Mouse (Mus musculus) midbrain, embryonic 13.5 days (tissue): ENCODE measurements around the gene Cryzl2. TPM values are rescaled to one million over a fixed set of nuclear protein-coding genes. Genes with fewer than 3 reads are reported as not detected.

Experiments used
- ATAC-seq: fragments of 200-750 bp; cut with Nextera tagmentation; 2 replicates; pipeline ENCODE4 v1.8.0; 2017; ENCODE audit warnings: mild to moderate bottlenecking, moderate TSS enrichment, moderate library complexity
- H3K27ac ChIP-seq: fragments of 300-500 bp; sonication (generic); 2 replicates; pipeline ENCODE4 v1.5.1; 2015; ENCODE audit warnings: inconsistent platforms, mild to moderate bottlenecking, moderate library complexity
- H3K27me3 ChIP-seq: fragments of 300-500 bp; sonication (generic); 2 replicates; pipeline ENCODE4 v1.6.1; 2015; ENCODE audit warnings: mild to moderate bottlenecking, inconsistent platforms
- H3K36me3 ChIP-seq: fragments of 300-500 bp; sonication (generic); 2 replicates; pipeline ENCODE4 v1.6.1; 2015; ENCODE audit warnings: mild to moderate bottlenecking, inconsistent platforms
- H3K4me1 ChIP-seq: fragments of 300-500 bp; sonication (generic); replicated peaks from 2 replicates; pipeline ENCODE4 v1.6.1; 2015; ENCODE audit warnings: inconsistent platforms
- H3K4me2 ChIP-seq: fragments of 300-500 bp; sonication (generic); replicated peaks from 2 replicates; pipeline ENCODE4 v1.6.1; 2015; ENCODE audit warnings: moderate library complexity, mild to moderate bottlenecking, inconsistent platforms
- H3K4me3 ChIP-seq: fragments of 300-500 bp; sonication (generic); replicated peaks from 2 replicates; pipeline ENCODE4 v1.5.1; 2015; ENCODE audit warnings: mild to moderate bottlenecking, inconsistent platforms
- H3K9ac ChIP-seq: fragments of 300-500 bp; sonication (generic); replicated peaks from 2 replicates; pipeline ENCODE4 v1.6.1; 2015; ENCODE audit warnings: mild to moderate bottlenecking, inconsistent platforms
- H3K9me3 ChIP-seq: fragments of 300-500 bp; sonication (generic); 2 replicates; pipeline ENCODE4 v1.6.1; 2016; ENCODE audit warnings: mild to moderate bottlenecking, inconsistent platforms
- WGBS: fragments of 180-500 bp; shearing (Covaris S2); methylation state at CpG from one replicate; pipeline ENCODE4 v1.1.7; 2015; 5-methylcytosine and 5-hydroxymethylcytosine counted together
- polyA plus RNA-seq: library from polyadenylated mRNA; unstranded; fragments of >200 nt; fragmentation: Nextera tagmentation; extraction: Ambion mirVana; gene quantifications from 2 replicates; pipeline ENCODE4 v1.2.1, GENCODE M21; 2015

Gene Cryzl2
- polyA plus RNA-seq = 6.0 and 7.4 TPM in 2 replicates

GRCm38 (mm10) chr1:157458421-157459208, at the start of gene Cryzl2:
Cryzl2 (plus strand) TSS chr1:157458577.
- peak within 1 kb of the TSS; percentile 61; the same call in 1 of the 2 replicates for H3K27ac ChIP-seq
- 2% methylated on average over 27 of the region's 29 CpGs for WGBS
- peaks cover 21% of the 10 kb centered on the region for H3K4me1 ChIP-seq
- peak within 1 kb of the TSS; percentile 30 for H3K4me3 ChIP-seq
- H3K9me3 ChIP-seq = no peaks in the 10 kb centered on the region
- no peaks in the 10 kb centered on the region for H3K36me3 ChIP-seq
- peak; percentile 90 for ATAC-seq
- peak within 1 kb of the TSS; percentile 49; the same call in 1 of the 2 replicates for H3K9ac ChIP-seq
- H3K4me2 ChIP-seq = peak within 1 kb of the TSS; percentile 58
- no peaks in the 10 kb centered on the region for H3K27me3 ChIP-seq

- no peaks in the 10 kb centered on the region for H3K36me3 ChIP-seq
- WGBS = 86% methylated on average over 2 of the region's 2 CpGs
- H3K9ac ChIP-seq = no peak overlapping the region
Observed at GRCm38 (mm10) chr1:157409648-157410047, 48.7 kb upstream of the Cryzl2 start.

GRCm38 (mm10) chr1:157410937-157411336, 47.4 kb upstream of the Cryzl2 start:
- Histone ChIP-seq H3K4me3 (peak overlapping the region; percentile 94), H3K4me2 (peak overlapping the region; percentile 78), H3K27me3 (no peaks in the 10 kb centered on the region), H3K9me3 (no peaks in the 10 kb centered on the region), H3K4me1 (peaks cover 33% of the 10 kb centered on the region), H3K27ac (peak overlapping the region; percentile 99; the same call in 1 of the 2 replicates), H3K9ac (peak overlapping the region; percentile 91), H3K36me3 (0 out of 2 replicates have a peak, but pooled peaks cover 3% of the 10 kb centered on the region)
- no peak for ATAC-seq
- WGBS = 5% methylated on average over 8 of the region's 8 CpGs

More at GRCm38 (mm10) chr1:157409648-157410047, 48.7 kb upstream of the Cryzl2 start:
- Histone ChIP-seq H3K27ac (no peak overlapping the region), H3K27me3 (no peaks in the 10 kb centered on the region), H3K9me3 (no peaks in the 10 kb centered on the region), H3K4me3 (no peak overlapping the region), H3K4me2 (no peak overlapping the region), H3K4me1 (peaks cover 33% of the 10 kb centered on the region)
- ATAC-seq = no peak

GRCm38 (mm10) chr1:157411341-157411710, 47.1 kb upstream of the Cryzl2 start:
- H3K27me3 ChIP-seq = no peaks in the 10 kb centered on the region

GRCm38 (mm10) chr1:157411711-157412380, 46.5 kb upstream of the Cryzl2 start:
- Histone ChIP-seq H3K27ac (peak overlapping the region; percentile 99), H3K36me3 (0 out of 2 replicates have a peak, but pooled peaks cover 4% of the 10 kb centered on the region), H3K4me1 (peaks cover 33% of the 10 kb centered on the region), H3K27me3 (no peaks in the 10 kb centered on the region), H3K4me3 (peak overlapping the region; percentile 94), H3K9me3 (no peaks in the 10 kb centered on the region), H3K9ac (peak overlapping the region; percentile 91), H3K4me2 (peak overlapping the region; percentile 78)
- ATAC-seq = peak; percentile 93
- under 1% methylated on average over 79 of the region's 85 CpGs for WGBS

More at GRCm38 (mm10) chr1:157411341-157411710, 47.1 kb upstream of the Cryzl2 start:
- Histone ChIP-seq H3K4me2 (peak overlapping the region; percentile 78), H3K27ac (peak overlapping the region; percentile 99), H3K4me3 (peak overlapping the region; percentile 94), H3K9ac (peak overlapping the region; percentile 91), H3K4me1 (peaks cover 33% of the 10 kb centered on the region), H3K9me3 (no peaks in the 10 kb centered on the region), H3K36me3 (0 out of 2 replicates have a peak, but pooled peaks cover 4% of the 10 kb centered on the region)
- no peak for ATAC-seq
- 0% methylated on average over 4 of the region's 4 CpGs for WGBS

- Histone ChIP-seq H3K9ac (peak within 1 kb of the TSS; percentile 91), H3K27ac (peak within 1 kb of the TSS; percentile 99), H3K9me3 (no peaks in the 10 kb centered on the region), H3K4me2 (peak within 1 kb of the TSS; percentile 78), H3K27me3 (no peaks in the 10 kb centered on the region), H3K4me3 (peak within 1 kb of the TSS; percentile 94), H3K4me1 (peaks cover 33% of the 10 kb centered on the region), H3K36me3 (0 out of 2 replicates have a peak, but pooled peaks cover 4% of the 10 kb centered on the region)
- under 1% methylated on average over 61 of the region's 62 CpGs for WGBS
- peak; percentile 98 for ATAC-seq
Observed at GRCm38 (mm10) chr1:157412454-157413369, 45.7 kb upstream of the Cryzl2 start, which contains the start of gene Rasal2. Rasal2 (minus strand) TSS chr1:157412595.

- Histone ChIP-seq H3K4me2 (no peak overlapping the region), H3K27me3 (no peaks in the 10 kb centered on the region), H3K4me1 (peaks cover 22% of the 10 kb centered on the region), H3K9ac (no peak overlapping the region), H3K9me3 (no peaks in the 10 kb centered on the region), H3K27ac (no peak overlapping the region), H3K36me3 (peaks cover 18% of the 10 kb centered on the region), H3K4me3 (no peak overlapping the region)
- no peak for ATAC-seq
- WGBS = 91% methylated on average over 3 of the region's 3 CpGs
Observed at GRCm38 (mm10) chr1:157415771-157416170, 42.6 kb upstream of the Cryzl2 start.

- Histone ChIP-seq H3K9ac (no peak overlapping the region), H3K36me3 (peaks cover 18% of the 10 kb centered on the region), H3K9me3 (no peaks in the 10 kb centered on the region), H3K4me1 (peaks cover 14% of the 10 kb centered on the region), H3K27ac (no peak overlapping the region), H3K27me3 (no peaks in the 10 kb centered on the region), H3K4me2 (no peak overlapping the region), H3K4me3 (no peak overlapping the region)
- ATAC-seq = no peak
- WGBS = 89% methylated on average over 2 of the region's 2 CpGs
Observed at GRCm38 (mm10) chr1:157416628-157417027, 41.7 kb upstream of the Cryzl2 start.

- peaks cover 14% of the 10 kb centered on the region for H3K4me1 ChIP-seq
- H3K4me2 ChIP-seq = no peak overlapping the region
- H3K9me3 ChIP-seq = no peaks in the 10 kb centered on the region
- 71% methylated on average over 3 of the region's 3 CpGs for WGBS
- H3K27me3 ChIP-seq = no peaks in the 10 kb centered on the region
- ATAC-seq = no peak
- H3K4me3 ChIP-seq = no peak overlapping the region
- H3K36me3 ChIP-seq = peaks cover 18% of the 10 kb centered on the region
- H3K27ac ChIP-seq = no peak overlapping the region
- H3K9ac ChIP-seq = no peak overlapping the region
Observed at GRCm38 (mm10) chr1:157417414-157417813, 41.0 kb upstream of the Cryzl2 start.

GRCm38 (mm10) chr1:157417861-157418260, 40.5 kb upstream of the Cryzl2 start:
- 41% methylated on average over 7 of the region's 7 CpGs for WGBS
- ATAC-seq = no peak

GRCm38 (mm10) chr1:157425741-157426427, 32.5 kb upstream of the Cryzl2 start:
- Histone ChIP-seq H3K9me3 (no peaks in the 10 kb centered on the region), H3K27ac (peak overlapping the region; percentile 30), H3K4me3 (no peak overlapping the region), H3K4me1 (peaks cover 12% of the 10 kb centered on the region), H3K36me3 (no peaks in the 10 kb centered on the region), H3K27me3 (no peaks in the 10 kb centered on the region), H3K9ac (no peak overlapping the region), H3K4me2 (peak overlapping the region; percentile 35)
- ATAC-seq = peak; percentile 80
- WGBS = 37% methylated on average over 8 of the region's 8 CpGs

More at GRCm38 (mm10) chr1:157417861-157418260, 40.5 kb upstream of the Cryzl2 start:
- H3K4me1 ChIP-seq = peaks cover 14% of the 10 kb centered on the region
- peaks cover 18% of the 10 kb centered on the region for H3K36me3 ChIP-seq
- H3K27me3 ChIP-seq = no peaks in the 10 kb centered on the region
- H3K4me2 ChIP-seq = no peak overlapping the region
- H3K9ac ChIP-seq = no peak overlapping the region
- no peak overlapping the region for H3K27ac ChIP-seq
- no peaks in the 10 kb centered on the region for H3K9me3 ChIP-seq
- no peak overlapping the region for H3K4me3 ChIP-seq
